Mouse (Mus musculus) heart, embryonic 14.5 days (tissue): Measurements from ENCODE around the gene Zyg11b. TPM values are rescaled to one million over a fixed set of nuclear protein-coding genes. Genes with fewer than 3 reads are reported as not detected.
A peak's percentile ranks its signal among the peaks of the same experiment; 100 is the strongest.

Experiments
- ATAC-seq: fragments of 200-750 bp; cut with Nextera tagmentation; 2 replicates; pipeline ENCODE4 v1.8.0; 2017; ENCODE audit warnings: low read depth, moderate TSS enrichment; ENCODE audit not compliant: insufficient number of reproducible peaks, insufficient read depth, low FRiP score
- H3K27ac ChIP-seq, 2 experiments: fragments of 200-500 bp in 1 of 2; fragments of 300-500 bp in 1 of 2; sonication (generic) in 1 of 2; replicated peaks in 1 of 2; 2 replicates each; pipeline ENCODE4 v1.5.1; 2012 to 2014; ENCODE audit warnings: low read depth in 2 of 2, low read length in 2 of 2, control low read depth in 1 of 2, mild to moderate bottlenecking in 1 of 2, mixed read lengths in 1 of 2; ENCODE audit not compliant: control insufficient read depth in 1 of 2, insufficient read depth in 1 of 2
- H3K27me3 ChIP-seq: fragments of 300-500 bp; sonication (generic); 2 replicates; pipeline ENCODE4 v1.6.1; 2014; ENCODE audit warnings: mild to moderate bottlenecking, low read length, control low read depth; ENCODE audit not compliant: control insufficient read depth, insufficient read depth
- H3K36me3 ChIP-seq: fragments of 300-500 bp; sonication (generic); 2 replicates; pipeline ENCODE4 v1.6.1; 2014; ENCODE audit warnings: mild to moderate bottlenecking, control low read depth, low read length, mixed read lengths; ENCODE audit not compliant: control insufficient read depth, insufficient read depth
- H3K4me1 ChIP-seq, 2 experiments: fragments of 200-500 bp in 1 of 2; fragments of 300-500 bp in 1 of 2; sonication (generic) in 1 of 2; 2 replicates each; pipeline ENCODE4 v1.6.1; 2012 to 2014; ENCODE audit warnings: low read length in 2 of 2, control low read depth in 1 of 2, mixed read lengths in 1 of 2; ENCODE audit not compliant: control insufficient read depth in 2 of 2, insufficient read depth in 2 of 2
- H3K4me2 ChIP-seq: fragments of 300-500 bp; sonication (generic); 2 replicates; pipeline ENCODE4 v1.6.1; 2014; ENCODE audit warnings: mild to moderate bottlenecking, low read length
- H3K4me3 ChIP-seq, 2 experiments: fragments of 200-500 bp in 1 of 2; fragments of 300-500 bp in 1 of 2; sonication (generic) in 1 of 2; 2 replicates each; pipeline ENCODE4 v1.5.1; 2012 to 2014; ENCODE audit warnings: low read length in 2 of 2, mild to moderate bottlenecking in 2 of 2, control low read depth in 1 of 2, low read depth in 1 of 2, moderate library complexity in 1 of 2; ENCODE audit not compliant: control insufficient read depth in 1 of 2, insufficient read depth in 1 of 2
- H3K9ac ChIP-seq: fragments of 300-500 bp; sonication (generic); 2 replicates; pipeline ENCODE4 v1.6.1; 2014; ENCODE audit warnings: mild to moderate bottlenecking, low read length
- H3K9me3 ChIP-seq: fragments of 300-500 bp; sonication (generic); 2 replicates; pipeline ENCODE4 v1.6.1; 2016; ENCODE audit warnings: low read length, control low read depth; ENCODE audit not compliant: control insufficient read depth
- WGBS: fragments of 180-500 bp; shearing (Covaris S2); extraction: QIAGEN DNeasy Blood & Tissue Kit; methylation state at CpG from one replicate; pipeline ENCODE4 v1.1.7; 2014; 5-methylcytosine and 5-hydroxymethylcytosine counted together
- polyA plus RNA-seq: library from polyadenylated mRNA; unstranded; fragments of >200 nt; fragmentation: Nextera tagmentation; extraction: Ambion mirVana; gene quantifications from 2 replicates; pipeline ENCODE4 v1.2.1, GENCODE M21; 2014

Gene Zyg11b
- polyA plus RNA-seq, 1 experiment from 2014 or later: 10.7 TPM

DNA sequence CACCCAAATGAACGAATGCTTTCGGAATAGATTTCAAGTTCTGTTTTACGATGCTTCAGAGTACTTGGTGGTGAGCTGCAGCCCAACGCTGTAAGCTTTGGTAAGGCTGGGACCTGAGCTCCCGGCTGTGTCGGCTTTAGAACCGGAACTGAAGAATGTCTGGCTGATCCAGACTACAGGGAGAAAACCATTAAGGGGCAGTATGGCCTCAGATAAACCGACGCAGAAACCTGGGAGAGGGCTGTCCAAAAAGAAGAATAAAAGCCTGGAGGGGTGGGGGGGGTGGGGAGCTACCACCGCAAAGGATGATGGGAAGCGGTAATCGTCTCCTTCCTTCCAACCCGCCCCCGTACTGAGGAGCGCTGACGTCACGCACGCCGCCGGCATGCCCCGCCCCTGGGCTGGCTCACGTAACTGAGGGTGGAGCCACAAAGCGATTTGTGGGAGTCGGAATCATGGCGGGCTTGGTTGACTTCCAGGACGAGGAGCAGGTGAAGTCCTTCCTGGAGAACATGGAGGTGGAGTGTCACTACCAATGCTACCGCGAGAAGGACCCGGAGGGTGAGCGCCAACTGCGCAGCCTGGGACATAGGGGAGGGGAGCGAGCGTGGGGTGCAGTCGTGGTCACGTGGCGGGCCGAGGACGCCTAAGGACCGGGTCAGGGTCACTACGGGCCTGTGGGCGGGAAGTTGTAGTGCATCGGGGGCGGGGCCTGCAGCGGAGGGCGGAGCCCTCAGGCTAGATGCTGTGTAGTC is 27.0 kb upstream of the Zyg11b start, which contains the start of gene Coa7:
Gene Coa7, plus strand, starts transcription at position 411 of the 755 bp plus-strand sequence.
- H3K27ac ChIP-seq: peak within 1 kb of the TSS; percentile 93 to 97
- H3K27me3 ChIP-seq: no peaks in the 10 kb centered on the region
- no peaks in the 10 kb centered on the region for H3K9me3 ChIP-seq
- peak within 1 kb of the TSS; percentile 70 for H3K4me2 ChIP-seq
- H3K36me3 ChIP-seq: 0 out of 2 replicates have a peak, but pooled peaks cover 7% of the 10 kb centered on the region
- peaks cover 4 to 31% of the 10 kb centered on the region in 2 experiments for H3K4me1 ChIP-seq
- peak; percentile 93 for ATAC-seq
- under 1% methylated on average over 45 of the region's 45 CpGs for WGBS
- peak within 1 kb of the TSS; percentile 77 for H3K9ac ChIP-seq
- H3K4me3 ChIP-seq: peak within 1 kb of the TSS; percentile 55 to 67

DNA sequence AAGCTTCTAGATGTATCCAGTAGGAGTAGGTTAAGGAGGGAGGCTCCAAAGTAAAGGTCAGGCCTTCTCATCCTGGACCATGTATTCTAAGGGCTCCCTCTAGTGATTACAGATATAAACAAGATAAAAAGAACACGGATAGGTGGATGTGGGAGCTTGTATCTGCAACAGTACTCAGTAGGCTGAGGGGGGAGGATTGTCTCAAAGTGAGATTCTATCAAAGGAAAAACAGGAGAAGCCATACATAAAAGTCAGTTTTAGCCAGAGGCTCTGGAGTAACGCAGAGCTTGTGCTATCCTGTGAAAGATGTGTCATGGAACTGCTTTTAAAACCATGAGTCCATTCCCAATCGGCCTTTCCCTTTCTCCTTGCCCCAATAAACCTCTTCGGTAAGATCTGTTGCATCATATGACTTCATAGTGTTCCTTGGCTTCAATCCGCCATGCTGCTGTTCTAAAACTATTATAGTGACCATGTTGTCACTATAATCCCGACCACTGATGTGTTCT is 26.2 kb upstream of the Zyg11b start:
- 43% methylated on average over 6 of the region's 6 CpGs for WGBS
- Histone ChIP-seq H3K9ac (peak overlapping the region; percentile 77), H3K27ac (peak overlapping the region; percentile 93 to 97), H3K4me3 (peak overlapping the region in 1 of 2 experiments; percentile 55; a peak in 2 of 4 replicates), H3K9me3 (no peaks in the 10 kb centered on the region), H3K4me1 (peaks cover 4 to 29% of the 10 kb centered on the region in 2 experiments), H3K36me3 (0 out of 2 replicates have a peak, but pooled peaks cover 5% of the 10 kb centered on the region), H3K27me3 (no peaks in the 10 kb centered on the region), H3K4me2 (peak overlapping the region; percentile 70)
- no peak for ATAC-seq

DNA sequence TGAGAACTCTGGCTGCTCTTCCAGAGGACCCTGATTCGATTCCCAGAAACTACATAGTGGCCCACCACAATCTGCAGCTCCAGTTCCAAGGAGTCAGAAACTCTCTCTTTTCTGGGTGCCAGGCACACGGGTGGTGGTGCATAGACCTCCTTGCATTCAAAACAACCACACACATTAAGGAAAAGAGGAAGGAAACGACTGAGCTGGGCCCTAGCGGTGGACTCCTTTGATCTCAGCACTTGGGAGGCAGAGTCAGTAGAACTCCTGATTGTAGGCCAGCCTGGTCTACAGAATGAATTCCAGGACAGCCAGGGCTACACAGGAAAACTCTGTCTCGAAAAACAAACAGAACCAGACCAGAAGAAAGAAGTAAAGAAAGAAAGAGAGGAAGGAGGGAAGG is 22.7 kb upstream of the Zyg11b start:
- ATAC-seq: no peak

DNA sequence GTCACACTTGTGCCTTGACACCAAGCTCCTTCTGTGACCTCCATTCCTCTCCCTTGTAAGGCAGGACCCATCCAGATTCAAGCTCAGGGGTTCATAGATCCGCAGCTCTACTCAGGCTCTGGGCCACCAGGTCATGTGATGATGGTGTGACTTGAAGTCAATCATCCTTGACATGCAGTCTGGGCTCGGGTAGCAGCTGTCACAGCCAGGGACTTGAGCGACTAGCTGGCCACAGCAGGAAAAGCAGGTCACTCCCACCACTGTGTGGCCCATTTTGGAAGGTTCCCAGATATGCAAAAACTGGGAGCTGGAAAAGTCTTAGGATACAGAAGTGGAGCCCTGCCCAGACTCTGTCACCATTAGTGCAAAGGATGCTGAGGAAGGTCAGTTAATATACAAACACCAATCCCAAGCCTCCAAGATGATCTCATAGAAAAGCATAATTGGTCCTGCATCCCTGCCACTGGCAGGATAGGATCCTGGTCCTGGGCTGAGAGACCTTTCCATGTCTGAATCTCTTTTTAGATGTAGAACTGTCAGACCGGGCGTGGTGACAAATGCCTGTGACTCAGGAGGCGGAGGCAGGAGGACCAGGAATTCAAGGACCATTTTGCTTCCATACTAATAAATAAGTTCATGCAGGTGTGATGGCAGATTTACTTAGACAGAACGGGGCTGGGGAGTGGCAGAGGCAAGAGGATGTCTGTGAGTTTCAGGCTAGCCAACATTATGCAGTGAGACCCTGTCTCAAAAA is 19.9 kb upstream of the Zyg11b start:
- Histone ChIP-seq H3K4me1 (peaks cover 3 to 13% of the 10 kb centered on the region in 2 experiments; a peak in 3 of 4 replicates), H3K4me2 (no peak overlapping the region), H3K27ac (no peak overlapping the region), H3K9ac (no peak overlapping the region), H3K27me3 (no peaks in the 10 kb centered on the region), H3K4me3 (no peak overlapping the region), H3K36me3 (no peaks in the 10 kb centered on the region), H3K9me3 (0 out of 2 replicates have a peak, but pooled peaks cover 2% of the 10 kb centered on the region)
- ATAC-seq: no peak
- WGBS: 61% methylated on average over 7 of the region's 7 CpGs

More for the DNA sequence above, 22.7 kb upstream of the Zyg11b start:
- WGBS: 56% methylated on average over 5 of the region's 5 CpGs
- Histone ChIP-seq H3K4me2 (no peak overlapping the region), H3K27ac (no peak overlapping the region; a peak in 1 of 4 replicates), H3K36me3 (no peaks in the 10 kb centered on the region), H3K4me1 (peaks cover 2 to 19% of the 10 kb centered on the region in 2 experiments; a peak in 3 of 4 replicates), H3K4me3 (no peak overlapping the region), H3K27me3 (no peaks in the 10 kb centered on the region), H3K9me3 (0 out of 2 replicates have a peak, but pooled peaks cover 2% of the 10 kb centered on the region), H3K9ac (no peak overlapping the region)

DNA sequence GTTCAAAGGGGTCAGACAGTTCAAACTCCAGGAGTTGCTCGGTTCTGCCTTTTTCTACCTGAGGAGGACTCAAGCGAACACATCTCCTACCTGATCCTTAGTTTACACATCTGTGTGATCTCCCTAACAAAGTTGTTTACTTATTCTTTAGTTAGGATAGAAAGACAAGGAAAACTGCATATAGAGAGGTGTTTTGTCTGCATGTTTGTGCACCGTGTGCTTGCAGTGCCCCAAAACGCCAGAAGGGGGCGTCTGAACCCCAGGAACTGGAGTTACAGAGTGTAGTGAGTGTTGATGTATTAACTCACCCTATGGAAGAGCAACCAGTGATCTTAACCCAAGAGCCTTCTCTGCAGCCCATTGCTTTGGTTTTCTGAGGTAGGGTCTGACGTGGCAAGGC is 18.9 kb upstream of the Zyg11b start:
- Histone ChIP-seq H3K4me1 (peaks cover 3 to 13% of the 10 kb centered on the region in 2 experiments; a peak in 3 of 4 replicates), H3K9me3 (0 out of 2 replicates have a peak, but pooled peaks cover 2% of the 10 kb centered on the region), H3K27me3 (no peaks in the 10 kb centered on the region), H3K36me3 (no peaks in the 10 kb centered on the region), H3K4me2 (no peak overlapping the region), H3K4me3 (no peak overlapping the region), H3K27ac (no peak overlapping the region), H3K9ac (no peak overlapping the region)
- no peak for ATAC-seq
- 69% methylated on average over 6 of the region's 6 CpGs for WGBS

DNA sequence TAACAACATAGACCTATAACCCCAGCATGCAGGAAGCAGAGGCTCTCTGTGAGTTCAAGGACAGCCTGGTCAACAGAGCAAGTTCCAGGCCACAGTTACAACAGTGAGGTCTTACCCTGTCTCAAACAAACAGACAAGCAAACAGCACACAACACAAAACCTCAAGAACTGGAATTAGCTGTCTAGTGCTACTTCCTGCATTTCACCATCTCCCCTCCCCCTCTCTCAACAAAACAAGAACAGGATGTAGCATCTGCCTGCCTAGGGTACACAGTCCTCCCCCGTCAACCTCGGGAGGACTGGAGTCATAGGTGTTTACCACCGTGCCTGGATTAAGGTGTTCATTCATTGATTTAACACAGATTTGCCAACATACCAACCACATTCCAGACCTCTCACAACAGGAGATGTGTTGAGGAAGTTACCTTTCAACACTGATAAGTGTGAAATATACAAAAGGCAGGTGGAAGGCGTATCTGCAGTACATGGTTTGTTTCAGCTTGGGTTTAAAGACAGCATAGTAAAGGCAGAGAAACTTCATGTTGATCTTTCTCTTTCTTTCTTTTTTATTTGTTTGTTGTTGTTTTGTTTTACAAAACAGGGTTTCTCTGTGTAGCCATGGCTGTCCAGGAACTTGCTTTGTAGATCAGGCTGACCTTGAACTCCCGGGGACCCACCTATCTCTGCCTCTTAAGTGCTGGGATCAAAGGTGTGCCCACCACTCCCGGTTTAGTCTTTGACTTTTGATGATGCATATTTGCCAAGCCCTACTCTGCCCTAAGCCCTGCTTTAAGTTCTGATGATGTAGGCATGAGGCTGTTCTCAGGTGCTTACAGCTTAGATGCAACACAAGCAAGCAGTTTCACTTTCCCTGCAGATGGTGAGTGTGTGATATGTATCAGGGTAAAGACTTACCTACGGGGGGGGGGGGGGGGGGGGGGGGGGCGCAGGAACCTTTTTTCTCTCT is 18.0 kb upstream of the Zyg11b start:
- Histone ChIP-seq H3K36me3 (no peaks in the 10 kb centered on the region), H3K9ac (no peak overlapping the region), H3K27ac (no peak overlapping the region), H3K9me3 (0 out of 2 replicates have a peak, but pooled peaks cover 2% of the 10 kb centered on the region), H3K27me3 (no peaks in the 10 kb centered on the region), H3K4me2 (no peak overlapping the region), H3K4me3 (no peak overlapping the region), H3K4me1 (peaks cover 5 to 13% of the 10 kb centered on the region in 2 experiments; a peak in 3 of 4 replicates)
- no peak for ATAC-seq
- 21% methylated on average over 7 of the region's 8 CpGs for WGBS
